Mouse (Mus musculus): ENCODE data around the gene Taf13.
A peak's percentile ranks its signal among the peaks of the same experiment; 100 is the strongest.

GRCm38 (mm10) chr3:108562133-108562730, 9.3 kb upstream of the Taf13 start, which contains the start of gene Tmem167b:
- TF ChIP-seq CTCF (conservative IDR thresholded peaks at IDR 0.05; ENCODE audit: insufficient read depth, insufficient read length, low read depth, low read length) (0 out of 2 replicates have a peak, but pooled peaks have one; percentile 17), POLR2A (IDR thresholded peaks at IDR 0.05; ENCODE audit: low read depth, low read length) (peak; percentile 38)
